Mouse (Mus musculus) megakaryocyte, embryonic 14.5 days (primary cell): ENCODE results near the gene Rora.

Experiments
- FLI1 ChIP-seq: IDR thresholded peaks from 2 replicates; pipeline ENCODE4 v1.6.1; 2012; ENCODE audit warnings: low read length, inconsistent platforms, mixed read lengths
- GATA1 ChIP-seq: IDR thresholded peaks from 3 replicates; pipeline ENCODE4 v1.6.1; 2012; ENCODE audit warnings: mixed read lengths, low read length, inconsistent platforms, borderline replicate concordance

GRCm38 (mm10) chr9:68672459-68672858, 18.9 kb downstream of the Rora start:
- TF ChIP-seq GATA1 (no peak), FLI1 (no peak)
